Mouse (Mus musculus) small intestine, adult 2 months (tissue): ENCODE measurements around the gene Spock2. TPM values are rescaled to one million over a fixed set of nuclear protein-coding genes. Genes with fewer than 3 reads are reported as not detected.
"Not testable (repeated sequence)": the region's sequence is repeated elsewhere in the genome, so short reads cannot be mapped to it uniquely, and the experiment has no call there.

ENCODE experiments used
- H3K27ac ChIP-seq: fragments of 200-500 bp; 2 replicates; pipeline ENCODE4 v1.5.1; 2012; ENCODE audit warnings: low read depth, low read length, control low read depth, inconsistent platforms; ENCODE audit not compliant: insufficient read depth
- H3K27me3 ChIP-seq: fragments of 200-500 bp; 2 replicates; pipeline ENCODE4 v1.6.1; 2012; ENCODE audit warnings: mild to moderate bottlenecking, moderate library complexity, low read length, inconsistent platforms; ENCODE audit not compliant: control insufficient read depth, insufficient read depth
- H3K36me3 ChIP-seq: fragments of 200-500 bp; 2 replicates; pipeline ENCODE4 v1.6.1; 2012; ENCODE audit warnings: mild to moderate bottlenecking, low read length, control low read depth, inconsistent platforms; ENCODE audit not compliant: control insufficient read depth, insufficient read depth
- H3K4me1 ChIP-seq: fragments of 200-500 bp; 2 replicates; pipeline ENCODE4 v1.6.1; 2012; ENCODE audit warnings: low read length, inconsistent platforms, mixed read lengths; ENCODE audit not compliant: control insufficient read depth, insufficient read depth, insufficient read length
- H3K4me3 ChIP-seq: fragments of 200-500 bp; 2 replicates; pipeline ENCODE4 v1.5.1; 2012; ENCODE audit warnings: low read depth, mild to moderate bottlenecking, control low read depth, inconsistent platforms, low read length, moderate library complexity
- CTCF ChIP-seq: fragments of 200-500 bp; IDR thresholded peaks from 2 replicates; pipeline ENCODE4 v1.5.1; 2012; ENCODE audit warnings: low read depth, mild to moderate bottlenecking, control low read depth, inconsistent platforms, low read length, moderate library complexity, mixed read lengths; ENCODE audit not compliant: insufficient replicate concordance, insufficient read length; ENCODE audit errors: extremely low read depth
- POLR2A ChIP-seq: fragments of 200-500 bp; IDR thresholded peaks from 2 replicates; pipeline ENCODE4 v1.6.1; 2012; ENCODE audit warnings: low read depth, mild to moderate bottlenecking, control low read depth, inconsistent platforms, low read length, moderate library complexity
- WGBS: fragments of 180-500 bp; shearing (Covaris S2); methylation state at CpG from one replicate; pipeline ENCODE4 v1.1.7; 2018; 5-methylcytosine and 5-hydroxymethylcytosine counted together
- polyA plus RNA-seq: library from polyadenylated mRNA; depleted of rRNA; stranded (reverse); fragments of >200 nt; gene quantifications from 2 replicates; pipeline ENCODE4 v1.2.3, GENCODE M21; 2012

Gene Spock2
- polyA plus RNA-seq, 1 experiment, result 2.8 TPM

- H3K4me3 ChIP-seq, result no peak overlapping the region
Measured at GRCm38 (mm10) chr10:60148087-60148486, 42.1 kb downstream of the Spock2 start.

GRCm38 (mm10) chr10:60151107-60151663 is 45.2 kb downstream of the Spock2 start:
- Histone ChIP-seq H3K4me1 (peaks cover 6% of the 10 kb centered on the region), H3K27ac (peak overlapping the region; percentile 33), H3K4me3 (no peak overlapping the region), H3K27me3 (no peaks in the 10 kb centered on the region), H3K36me3 (no peaks in the 10 kb centered on the region)
- 28% methylated on average over 6 of the region's 6 CpGs for WGBS
- TF ChIP-seq POLR2A (no peak), CTCF (no peak)

More at GRCm38 (mm10) chr10:60148087-60148486, 42.1 kb downstream of the Spock2 start:
- WGBS, result 4% methylated on average over 5 of the region's 5 CpGs
- H3K4me1 ChIP-seq, result peaks cover 6% of the 10 kb centered on the region
- H3K27ac ChIP-seq, result no peak overlapping the region
- no peaks in the 10 kb centered on the region for H3K27me3 ChIP-seq
- TF ChIP-seq CTCF (peak; percentile 96), POLR2A (no peak)
- no peaks in the 10 kb centered on the region for H3K36me3 ChIP-seq

- TF ChIP-seq POLR2A, result no peak
- no peak for TF ChIP-seq CTCF
- H3K36me3 ChIP-seq, result no peaks in the 10 kb centered on the region
- H3K4me1 ChIP-seq, result peaks cover 4% of the 10 kb centered on the region
- H3K4me3 ChIP-seq, result no peak overlapping the region
- no peaks in the 10 kb centered on the region for H3K27me3 ChIP-seq
- H3K27ac ChIP-seq, result no peak overlapping the region
Measured at GRCm38 (mm10) chr10:60156016-60156415, 50.0 kb downstream of the Spock2 start.

- H3K36me3 ChIP-seq, result no peaks in the 10 kb centered on the region
- no peaks in the 10 kb centered on the region for H3K27me3 ChIP-seq
- no peak overlapping the region for H3K27ac ChIP-seq
- H3K4me3 ChIP-seq, result no peak overlapping the region
- 90% methylated on average over 3 of the region's 3 CpGs for WGBS
- no peak for TF ChIP-seq CTCF
- no peak for TF ChIP-seq POLR2A
- peaks cover 7% of the 10 kb centered on the region; the same call in 1 of the 2 replicates for H3K4me1 ChIP-seq
Measured at GRCm38 (mm10) chr10:60158144-60158543, 52.1 kb downstream of the Spock2 start.

- not testable (repeated sequence) for H3K36me3 ChIP-seq, H3K27me3 ChIP-seq, H3K4me1 ChIP-seq
- H3K27ac ChIP-seq, result peak overlapping the region; percentile 64
- WGBS, result 72% methylated on average over 3 of the region's 3 CpGs
- H3K4me3 ChIP-seq, result peak overlapping the region; percentile 24; the same call in 1 of the 2 replicates
Measured at GRCm38 (mm10) chr10:60161397-60161796, 55.4 kb downstream of the Spock2 start.

GRCm38 (mm10) chr10:60162184-60162972 is 56.4 kb downstream of the Spock2 start:
- not testable (repeated sequence) for H3K4me3 ChIP-seq, H3K27me3 ChIP-seq, H3K36me3 ChIP-seq, H3K4me1 ChIP-seq
- H3K27ac ChIP-seq, result peak overlapping the region; percentile 42
- 59% methylated on average over 8 of the region's 8 CpGs for WGBS

GRCm38 (mm10) chr10:60162973-60163255 is 56.9 kb downstream of the Spock2 start:
- TF ChIP-seq CTCF (no peak), POLR2A (no peak)
- no peaks in the 10 kb centered on the region for H3K36me3 ChIP-seq
- H3K27ac ChIP-seq, result peak overlapping the region; percentile 42
- no peaks in the 10 kb centered on the region for H3K27me3 ChIP-seq
- peaks cover 7% of the 10 kb centered on the region; the same call in 1 of the 2 replicates for H3K4me1 ChIP-seq
- no peak overlapping the region for H3K4me3 ChIP-seq
- 86% methylated on average over 6 of the region's 6 CpGs for WGBS
